Mouse (Mus musculus) forebrain, embryonic 16.5 days (tissue): Measurements from ENCODE around the gene Slc15a5. TPM values are rescaled to one million over a fixed set of nuclear protein-coding genes. Genes with fewer than 3 reads are reported as not detected.

ENCODE experiments used
- ATAC-seq: fragments of 200-750 bp; cut with Nextera tagmentation; 2 replicates; pipeline ENCODE4 v1.8.0; 2017; ENCODE audit warnings: mild to moderate bottlenecking, moderate library complexity
- H3K27ac ChIP-seq: fragments of 300-500 bp; sonication (generic); 2 replicates; pipeline ENCODE4 v1.5.1; 2014; ENCODE audit warnings: low read length, control low read depth
- H3K27me3 ChIP-seq: fragments of 300-500 bp; sonication (generic); replicated peaks from 2 replicates; pipeline ENCODE4 v1.6.1; 2014; ENCODE audit warnings: low read length; ENCODE audit not compliant: control insufficient read depth, insufficient read depth
- H3K36me3 ChIP-seq: fragments of 300-500 bp; sonication (generic); 2 replicates; pipeline ENCODE4 v1.6.1; 2014; ENCODE audit not compliant: control insufficient read depth, insufficient read depth
- H3K4me1 ChIP-seq: fragments of 300-500 bp; sonication (generic); replicated peaks from 2 replicates; pipeline ENCODE4 v1.6.1; 2014; ENCODE audit warnings: low read length; ENCODE audit not compliant: control insufficient read depth, insufficient read depth
- H3K4me2 ChIP-seq: fragments of 300-500 bp; sonication (generic); 2 replicates; pipeline ENCODE4 v1.6.1; 2014; ENCODE audit warnings: mild to moderate bottlenecking, low read length, control low read depth
- H3K4me3 ChIP-seq: fragments of 300-500 bp; sonication (generic); replicated peaks from 2 replicates; pipeline ENCODE4 v1.5.1; 2014; ENCODE audit warnings: mild to moderate bottlenecking, low read length, control low read depth
- H3K9ac ChIP-seq: fragments of 300-500 bp; sonication (generic); replicated peaks from 2 replicates; pipeline ENCODE4 v1.6.1; 2014; ENCODE audit warnings: low read depth, low read length, control low read depth
- H3K9me3 ChIP-seq: fragments of 300-500 bp; sonication (generic); 2 replicates; pipeline ENCODE4 v1.6.1; 2016; ENCODE audit warnings: low read length; ENCODE audit not compliant: control insufficient read depth
- WGBS: fragments of 180-500 bp; shearing (Covaris S2); extraction: QIAGEN DNeasy Blood & Tissue Kit; methylation state at CpG from one replicate; pipeline ENCODE4 v1.1.7; 2014; 5-methylcytosine and 5-hydroxymethylcytosine counted together
- polyA plus RNA-seq: library from polyadenylated mRNA; unstranded; fragments of >200 nt; fragmentation: Nextera tagmentation; extraction: Ambion mirVana; gene quantifications from 2 replicates; pipeline ENCODE4 v1.2.1, GENCODE M21; 2015

Slc15a5 gene
- 0.39 TPM in 1 of 2 replicates, not detected in the other for polyA plus RNA-seq

DNA sequence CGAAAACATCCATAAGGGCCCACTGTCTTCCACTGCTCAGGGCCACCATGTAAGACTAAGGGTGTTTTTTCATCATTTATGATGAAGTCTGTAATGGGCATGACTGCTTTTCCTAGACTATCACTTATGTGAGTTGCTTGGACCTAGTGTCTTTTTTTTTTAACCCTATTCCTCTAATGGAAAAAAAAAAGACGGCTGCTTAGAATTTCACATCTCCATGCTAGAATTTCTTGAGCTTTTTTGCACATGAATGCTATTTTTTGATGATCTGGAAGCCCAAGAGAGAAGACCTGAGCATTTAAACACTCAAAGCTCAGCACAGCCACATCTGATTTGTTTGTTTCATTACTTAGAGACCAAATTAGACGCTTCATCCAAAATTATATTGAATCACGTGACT lies at the start of gene Slc15a5:
TSS of gene Slc15a5 (minus strand) at position 101 of the 400 bp plus-strand sequence.
- H3K36me3 ChIP-seq = no peaks in the 10 kb centered on the region
- 90% methylated on average over 4 of the region's 4 CpGs for WGBS
- no peak for ATAC-seq
- no peak within 1 kb of the TSS for H3K4me3 ChIP-seq
- no peaks in the 10 kb centered on the region for H3K27me3 ChIP-seq
- H3K9ac ChIP-seq = no peak within 1 kb of the TSS
- H3K4me1 ChIP-seq = no peaks in the 10 kb centered on the region
- no peak within 1 kb of the TSS for H3K4me2 ChIP-seq
- H3K9me3 ChIP-seq = no peaks in the 10 kb centered on the region
- H3K27ac ChIP-seq = no peak within 1 kb of the TSS

DNA sequence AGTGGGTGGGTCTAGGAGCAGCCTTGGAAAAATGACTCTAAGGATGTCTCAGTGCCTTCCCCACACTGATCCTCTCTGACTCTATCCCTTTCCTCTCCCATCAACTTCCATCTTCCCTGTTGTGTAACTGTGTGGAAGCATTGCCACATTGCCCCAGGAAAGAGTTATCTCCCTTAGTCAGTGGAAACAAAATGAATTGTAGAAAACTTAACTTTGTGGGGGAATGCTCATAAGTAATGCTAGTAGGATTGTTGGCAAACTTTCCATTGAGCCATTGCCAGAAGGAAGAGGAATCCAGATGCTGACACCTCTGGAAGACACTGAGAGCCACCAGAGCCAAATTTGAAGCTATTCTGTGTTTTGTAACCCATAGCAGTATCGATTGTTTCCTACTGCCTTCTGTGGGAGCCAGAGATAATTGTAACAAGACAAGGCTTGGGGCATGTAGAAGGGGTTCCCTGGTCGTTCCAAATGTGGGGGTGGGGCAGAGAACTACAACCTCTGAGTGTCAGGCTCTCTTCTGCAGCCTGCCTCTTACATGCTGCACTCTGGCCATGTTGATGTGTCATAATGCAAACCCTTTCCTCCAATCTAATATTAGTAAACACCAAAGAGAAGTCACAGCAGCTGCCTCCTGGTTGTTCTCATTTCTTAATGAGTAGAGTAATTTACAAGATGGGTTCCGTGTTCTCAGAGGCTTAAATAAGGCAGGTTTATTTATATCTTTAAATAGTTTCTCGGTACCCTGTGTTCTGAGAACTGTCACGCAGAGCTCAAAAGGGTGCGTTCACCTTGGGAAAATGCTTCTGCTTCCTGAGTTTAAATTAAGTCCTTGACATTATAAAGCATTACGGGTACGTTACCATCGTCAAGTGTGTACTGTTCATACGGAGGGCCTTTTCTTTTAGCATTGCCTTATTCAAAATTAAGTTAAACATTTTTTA lies 48.9 kb upstream of the Slc15a5 start:
- H3K27ac ChIP-seq = no peak overlapping the region
- no peaks in the 10 kb centered on the region for H3K9me3 ChIP-seq
- no peaks in the 10 kb centered on the region for H3K27me3 ChIP-seq
- no peak overlapping the region for H3K9ac ChIP-seq
- no peak for ATAC-seq
- no peaks in the 10 kb centered on the region for H3K4me1 ChIP-seq
- H3K4me3 ChIP-seq = no peak overlapping the region
- 79% methylated on average over 10 of the region's 10 CpGs for WGBS
- H3K36me3 ChIP-seq = no peaks in the 10 kb centered on the region
- H3K4me2 ChIP-seq = no peak overlapping the region

DNA sequence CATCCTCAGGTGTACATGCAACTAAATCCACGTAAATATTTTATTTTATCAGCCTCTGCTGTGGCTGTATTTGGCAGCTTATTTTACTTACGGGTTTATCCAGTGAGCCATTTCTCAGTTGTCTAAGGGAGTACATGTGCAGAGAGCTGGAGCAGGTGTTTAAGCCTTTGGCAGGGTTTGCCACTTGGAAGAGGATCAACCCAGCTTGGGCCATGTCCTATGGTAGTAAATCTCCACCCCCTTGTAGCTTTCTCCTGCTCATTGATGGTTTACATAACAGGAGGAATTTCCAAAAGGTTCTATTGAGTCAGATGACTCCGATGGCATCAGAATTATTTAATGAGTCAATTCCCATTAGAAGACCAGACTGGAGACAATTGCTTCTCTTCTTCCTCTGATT lies 37.8 kb upstream of the Slc15a5 start:
- Histone ChIP-seq H3K36me3 (no peaks in the 10 kb centered on the region), H3K27me3 (no peaks in the 10 kb centered on the region), H3K4me3 (no peak overlapping the region), H3K4me1 (no peaks in the 10 kb centered on the region), H3K9ac (no peak overlapping the region), H3K27ac (no peak overlapping the region), H3K9me3 (no peaks in the 10 kb centered on the region), H3K4me2 (no peak overlapping the region)
- no peak for ATAC-seq
- WGBS = 72% methylated on average over 3 of the region's 3 CpGs

GRCm38 (mm10) chr6:138104559-138104958 lies 24.8 kb upstream of the Slc15a5 start:
- Histone ChIP-seq H3K9ac (no peak overlapping the region), H3K4me2 (no peak overlapping the region), H3K9me3 (no peaks in the 10 kb centered on the region), H3K27me3 (no peaks in the 10 kb centered on the region), H3K4me3 (no peak overlapping the region), H3K27ac (no peak overlapping the region), H3K4me1 (no peaks in the 10 kb centered on the region), H3K36me3 (no peaks in the 10 kb centered on the region)
- no peak for ATAC-seq

DNA sequence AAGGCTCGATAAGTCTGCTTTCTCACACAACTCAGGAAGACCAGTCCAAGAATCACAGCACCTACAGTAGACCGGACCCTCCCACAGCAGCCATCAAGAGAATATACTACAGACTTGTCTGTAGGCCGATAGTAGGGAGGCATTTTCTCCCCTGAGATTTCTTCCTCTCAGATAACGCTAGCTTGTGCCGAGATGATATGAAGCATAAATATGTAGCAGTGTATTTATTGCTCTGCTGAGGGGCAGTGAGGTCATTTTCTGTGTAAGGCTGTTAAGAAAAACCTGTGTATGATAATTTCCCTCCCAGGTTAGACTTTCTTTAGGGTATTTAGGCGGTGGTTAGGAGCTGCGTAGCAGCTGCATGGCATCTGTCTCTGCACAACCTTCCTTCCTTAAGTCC lies 23.2 kb upstream of the Slc15a5 start:
- H3K36me3 ChIP-seq = no peaks in the 10 kb centered on the region
- no peaks in the 10 kb centered on the region for H3K27me3 ChIP-seq
- no peak overlapping the region for H3K27ac ChIP-seq
- H3K4me3 ChIP-seq = no peak overlapping the region
- H3K4me2 ChIP-seq = no peak overlapping the region
- no peaks in the 10 kb centered on the region for H3K4me1 ChIP-seq
- 92% methylated on average over 7 of the region's 7 CpGs for WGBS
- no peaks in the 10 kb centered on the region for H3K9me3 ChIP-seq
- H3K9ac ChIP-seq = no peak overlapping the region
- ATAC-seq = no peak

- no peak overlapping the region for H3K4me3 ChIP-seq
- WGBS = 85% methylated on average over 4 of the region's 4 CpGs
- ATAC-seq = no peak
These were observed 22.1 kb upstream of the Slc15a5 start for GRCm38 (mm10) chr6:138101843-138102242.

DNA sequence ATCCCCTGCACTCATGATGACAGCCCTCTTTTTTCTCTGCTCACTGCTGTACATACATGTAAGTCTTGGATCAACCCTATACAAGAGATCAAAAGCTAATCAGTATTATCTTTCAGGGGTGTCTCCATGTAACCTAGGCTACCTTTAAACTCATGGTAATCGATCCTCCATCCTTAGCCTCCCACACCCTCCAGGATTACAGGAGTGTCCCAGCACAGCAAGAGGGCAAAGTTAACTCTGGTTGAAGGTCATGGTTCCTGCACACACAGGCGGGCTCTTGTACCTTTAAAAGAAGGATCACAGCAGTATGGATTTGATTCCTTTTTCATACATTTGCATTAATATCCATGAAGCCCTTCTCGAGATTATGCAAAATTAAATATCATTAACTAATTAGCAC lies 19.9 kb upstream of the Slc15a5 start:
- no peak for ATAC-seq

More at GRCm38 (mm10) chr6:138101843-138102242, 22.1 kb upstream of the Slc15a5 start:
- H3K27me3 ChIP-seq = no peaks in the 10 kb centered on the region
- no peak overlapping the region for H3K4me2 ChIP-seq
- no peak overlapping the region for H3K27ac ChIP-seq
- no peaks in the 10 kb centered on the region for H3K9me3 ChIP-seq
- no peak overlapping the region for H3K9ac ChIP-seq
- no peaks in the 10 kb centered on the region for H3K36me3 ChIP-seq
- no peaks in the 10 kb centered on the region for H3K4me1 ChIP-seq

DNA sequence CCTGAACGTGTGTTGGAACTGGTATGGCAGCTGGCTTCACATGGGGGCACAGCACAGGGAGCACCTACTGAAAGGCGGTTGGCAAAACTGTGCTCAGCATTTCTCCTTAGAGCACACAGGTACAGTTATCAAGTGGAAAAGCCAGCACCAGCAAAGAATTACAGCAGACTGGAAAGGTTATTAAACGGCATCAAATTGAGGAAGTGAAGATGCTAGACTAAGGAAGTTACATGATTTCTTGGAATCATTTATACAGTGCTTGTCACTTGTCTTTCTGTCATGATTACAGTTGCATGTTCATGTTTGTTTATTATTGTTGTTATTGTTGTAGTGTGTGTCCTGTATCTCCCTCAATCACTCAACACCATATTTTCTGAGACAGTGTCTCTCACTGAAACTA lies 15.3 kb upstream of the Slc15a5 start:
- H3K36me3 ChIP-seq = no peaks in the 10 kb centered on the region
- no peak for ATAC-seq
- no peaks in the 10 kb centered on the region for H3K9me3 ChIP-seq
- no peaks in the 10 kb centered on the region for H3K4me1 ChIP-seq
- 94% methylated on average over 3 of the region's 3 CpGs for WGBS
- H3K27me3 ChIP-seq = no peaks in the 10 kb centered on the region
- H3K4me3 ChIP-seq = no peak overlapping the region
- no peak overlapping the region for H3K9ac ChIP-seq
- no peak overlapping the region for H3K27ac ChIP-seq
- no peak overlapping the region for H3K4me2 ChIP-seq

More for the DNA sequence above, 19.9 kb upstream of the Slc15a5 start:
- Histone ChIP-seq H3K4me2 (no peak overlapping the region), H3K36me3 (no peaks in the 10 kb centered on the region), H3K27ac (no peak overlapping the region), H3K4me3 (no peak overlapping the region), H3K9ac (no peak overlapping the region), H3K27me3 (no peaks in the 10 kb centered on the region), H3K4me1 (no peaks in the 10 kb centered on the region), H3K9me3 (no peaks in the 10 kb centered on the region)
- 76% methylated on average over 3 of the region's 3 CpGs for WGBS

DNA sequence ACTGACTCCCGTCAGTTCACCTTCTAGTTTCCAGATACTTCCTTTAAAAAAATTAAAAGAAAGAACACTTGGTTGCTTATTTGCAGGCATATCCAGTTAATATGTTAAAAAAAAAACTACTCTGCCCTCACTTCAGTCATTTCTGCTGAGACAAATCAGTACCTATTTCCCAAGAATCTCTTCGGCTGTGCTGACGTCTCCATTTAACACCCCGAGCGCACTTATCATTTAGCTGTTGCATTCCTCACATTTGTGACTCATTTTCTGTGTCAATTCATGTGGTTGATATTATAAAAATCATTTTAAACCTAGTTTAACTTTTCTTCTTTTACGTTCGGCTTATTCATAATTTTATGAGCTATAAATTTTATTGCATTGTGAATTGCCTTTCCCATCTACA lies 12.7 kb upstream of the Slc15a5 start:
- H3K9me3 ChIP-seq = no peaks in the 10 kb centered on the region
- no peaks in the 10 kb centered on the region for H3K27me3 ChIP-seq
- H3K4me2 ChIP-seq = no peak overlapping the region
- WGBS = 90% methylated on average over 7 of the region's 7 CpGs
- no peak overlapping the region for H3K9ac ChIP-seq
- no peak for ATAC-seq
- no peaks in the 10 kb centered on the region for H3K36me3 ChIP-seq
- no peak overlapping the region for H3K27ac ChIP-seq
- no peaks in the 10 kb centered on the region for H3K4me1 ChIP-seq
- no peak overlapping the region for H3K4me3 ChIP-seq
